19 mouse cellular contexts compared by ENCODE assay signal in the genomic region with DNA sequence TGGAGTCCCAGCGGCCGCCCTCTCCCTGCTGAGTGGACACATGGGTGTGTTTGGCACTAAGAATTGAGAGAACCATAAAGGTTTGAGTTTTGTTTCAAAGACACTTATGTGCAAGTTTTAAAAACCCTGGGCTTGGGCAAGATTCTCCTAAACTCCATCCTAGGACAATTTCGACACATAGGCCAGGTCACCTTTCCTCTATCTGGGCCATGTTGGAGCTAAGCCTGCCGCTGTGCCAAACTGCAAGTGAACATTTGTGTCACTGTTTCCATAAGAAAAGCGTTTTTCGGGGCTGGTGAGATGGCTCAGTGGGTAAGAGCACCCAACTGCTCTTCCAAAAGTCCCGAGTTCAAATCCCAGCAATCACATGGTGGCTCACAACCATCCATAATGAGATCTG. TPM values are rescaled to one million over a fixed set of nuclear protein-coding genes. Genes with fewer than 3 reads are reported as not detected.
A peak's percentile ranks its signal among the peaks of the same experiment; 100 is the strongest.
DNase-seq lines count a peak whose midpoint lies in the region; ATAC-seq and TF ChIP-seq lines count a peak whose summit lies in the region.
"Had no signal": no experiment of that assay in that cellular context is flagged by ENCODE, and none has a peak within 500 bp of the region (broad histone marks: within the 10 kb centered on the region; RNA-seq: fewer than 3 reads in every experiment).

No protein-coding gene starts in this region.

- H3K4me3 ChIP-seq in forebrain, embryonic 10.5 days: no peak overlapping the region
- H3K4me3 ChIP-seq in forebrain, postnatal 0 days (ENCODE audit: low read depth, low read length): no peak overlapping the region
- no peak overlapping the region for H3K4me3 ChIP-seq in lung, embryonic 14.5 days (ENCODE audit: low read depth, low read length)
- no peak overlapping the region for H3K4me3 ChIP-seq in hindbrain, embryonic 12.5 days
- H3K4me3 ChIP-seq in midbrain, embryonic 15.5 days: no peak overlapping the region
- no peak overlapping the region for H3K4me3 ChIP-seq in kidney, adult 2 months (ENCODE audit: insufficient read depth, low read depth, low read length)
- H3K4me3 ChIP-seq: lung, embryonic 15.5 days; myocyte had no signal

- TF ChIP-seq CTCF in forebrain, postnatal 0 days (IDR thresholded peaks at IDR 0.05; ENCODE audit: low read depth): no peak
- no peak for TF ChIP-seq CTCF in lung, embryonic 14.5 days (IDR thresholded peaks at IDR 0.05; ENCODE audit: low read depth)
- TF ChIP-seq CTCF in kidney, adult 2 months (conservative IDR thresholded peaks at IDR 0.05; ENCODE audit: insufficient read depth, insufficient read length, low read depth, low read length): no peak

- no peak overlapping the region for H3K4me2 ChIP-seq in forebrain, postnatal 0 days (ENCODE audit: low read depth)
- H3K4me2 ChIP-seq in lung, embryonic 14.5 days: no peak overlapping the region
- no peak overlapping the region for H3K4me2 ChIP-seq in hindbrain, embryonic 12.5 days (replicated peaks)
- H3K4me2 ChIP-seq in midbrain, embryonic 15.5 days: no peak overlapping the region
- H3K4me2 ChIP-seq: heart, embryonic 11.5 days; liver, embryonic 11.5 days; lung, embryonic 15.5 days had no signal

- intact Hi-C loops in left cerebral cortex, postnatal 36 days (cut with DNase I): no loop called here

- DNase-seq in forebrain, embryonic 10.5 days (ENCODE audit: extremely low spot score, low spot score): no peak
- DNase-seq in forebrain, postnatal 0 days: no peak
- no peak for DNase-seq in lung, embryonic 14.5 days
- DNase-seq in lung, postnatal 14 days: no peak
- no peak for DNase-seq in kidney, adult 2 months
- DNase-seq in left cerebral cortex, postnatal 36 days (ENCODE audit: low spot score in 2 of 2): no peak
- DNase-seq: gastrocnemius, postnatal 36 days; kidney, adult 9 months; thymus, postnatal 36 days had no signal

- H3K9ac ChIP-seq in forebrain, postnatal 0 days: no peak overlapping the region
- H3K9ac ChIP-seq in lung, embryonic 14.5 days: no peak overlapping the region
- H3K9ac ChIP-seq in hindbrain, embryonic 12.5 days: no peak overlapping the region
- no peak overlapping the region for H3K9ac ChIP-seq in midbrain, embryonic 15.5 days
- H3K9ac ChIP-seq: lung, embryonic 15.5 days had no signal

- no peak for ATAC-seq in forebrain, postnatal 0 days
- ATAC-seq in lung, embryonic 14.5 days (ENCODE audit: insufficient read depth): no peak
- no peak for ATAC-seq in hindbrain, embryonic 12.5 days (ENCODE audit: low FRiP score)
- ATAC-seq in midbrain, embryonic 15.5 days (replicated peaks): no peak
- ATAC-seq: activated CD4-positive, CD25-positive, alpha-beta regulatory T cell, adult 4 months had no signal

- H3K27ac ChIP-seq in forebrain, embryonic 10.5 days: 0 out of 2 replicates have a peak overlapping the region, but pooled peaks have one; percentile 44
- no peak overlapping the region for H3K27ac ChIP-seq in forebrain, postnatal 0 days (ENCODE audit: low read depth, low read length)
- H3K27ac ChIP-seq in lung, embryonic 14.5 days (ENCODE audit: low read depth): 0 out of 2 replicates have a peak overlapping the region, but pooled peaks have one; percentile 46
- H3K27ac ChIP-seq in hindbrain, embryonic 12.5 days: peak overlapping the region; percentile 68
- H3K27ac ChIP-seq in midbrain, embryonic 15.5 days: peak overlapping the region; percentile 39; the same call in 1 of the 2 replicates
- no peak overlapping the region for H3K27ac ChIP-seq in kidney, adult 2 months (ENCODE audit: insufficient read depth, low read depth, low read length)
- H3K27ac ChIP-seq: lung, embryonic 15.5 days had no signal

- H3K27me3 ChIP-seq in forebrain, embryonic 10.5 days (ENCODE audit: poor library complexity, severe bottlenecking): no peaks in the 10 kb centered on the region
- no peaks in the 10 kb centered on the region for H3K27me3 ChIP-seq in forebrain, postnatal 0 days (ENCODE audit: insufficient read depth, low read length)
- H3K27me3 ChIP-seq in lung, embryonic 14.5 days (ENCODE audit: insufficient read depth, low read length): no peaks in the 10 kb centered on the region
- no peaks in the 10 kb centered on the region for H3K27me3 ChIP-seq in hindbrain, embryonic 12.5 days
- no peaks in the 10 kb centered on the region for H3K27me3 ChIP-seq in midbrain, embryonic 15.5 days (replicated peaks)
- no peaks in the 10 kb centered on the region for H3K27me3 ChIP-seq in kidney, adult 2 months (replicated peaks; ENCODE audit: control insufficient read depth, insufficient read depth, low read length)
- H3K27me3 ChIP-seq: CH12.LX; lung, embryonic 15.5 days had no signal

- TF ChIP-seq POLR2A in kidney, adult 2 months (IDR thresholded peaks at IDR 0.05; ENCODE audit: low read depth, low read length): no peak

- peaks cover 59% of the 10 kb centered on the region for H3K36me3 ChIP-seq in forebrain, embryonic 10.5 days (replicated peaks)
- peaks cover 34% of the 10 kb centered on the region for H3K36me3 ChIP-seq in forebrain, postnatal 0 days (ENCODE audit: insufficient read depth)
- H3K36me3 ChIP-seq in lung, embryonic 14.5 days (ENCODE audit: insufficient read depth): peaks cover 45% of the 10 kb centered on the region
- H3K36me3 ChIP-seq in hindbrain, embryonic 12.5 days: peaks cover 42% of the 10 kb centered on the region
- peaks cover 16% of the 10 kb centered on the region for H3K36me3 ChIP-seq in midbrain, embryonic 15.5 days (replicated peaks)
- peaks cover 2% of the 10 kb centered on the region; the same call in 1 of the 2 replicates for H3K36me3 ChIP-seq in kidney, adult 2 months (ENCODE audit: control insufficient read depth, insufficient read depth, low read length)

- 94% methylated on average over 7 of the region's 7 CpGs for WGBS in forebrain, embryonic 10.5 days
- 92% methylated on average over 7 of the region's 7 CpGs for WGBS in forebrain, postnatal 0 days
- WGBS in lung, embryonic 14.5 days: 91% methylated on average over 7 of the region's 7 CpGs
- 92% methylated on average over 7 of the region's 7 CpGs for WGBS in hindbrain, embryonic 12.5 days
- 95% methylated on average over 7 of the region's 7 CpGs for WGBS in midbrain, embryonic 15.5 days
- WGBS in kidney, adult 2 months: 95% methylated on average over 7 of the region's 7 CpGs

- H3K9me3 ChIP-seq in forebrain, embryonic 10.5 days: no peaks in the 10 kb centered on the region
- H3K9me3 ChIP-seq in forebrain, postnatal 0 days (ENCODE audit: low read length): no peaks in the 10 kb centered on the region
- H3K9me3 ChIP-seq in lung, embryonic 14.5 days (ENCODE audit: low read depth, low read length): no peaks in the 10 kb centered on the region
- H3K9me3 ChIP-seq in hindbrain, embryonic 12.5 days (replicated peaks): no peaks in the 10 kb centered on the region
- no peaks in the 10 kb centered on the region for H3K9me3 ChIP-seq in midbrain, embryonic 15.5 days
- H3K9me3 ChIP-seq: lung, embryonic 15.5 days had no signal

- H3K4me1 ChIP-seq in forebrain, embryonic 10.5 days: peaks cover 47% of the 10 kb centered on the region
- H3K4me1 ChIP-seq in forebrain, postnatal 0 days (ENCODE audit: insufficient read depth): no peaks in the 10 kb centered on the region
- H3K4me1 ChIP-seq in lung, embryonic 14.5 days (ENCODE audit: insufficient read depth): no peaks in the 10 kb centered on the region; the same call in 1 of the 2 replicates
- peaks cover 30% of the 10 kb centered on the region for H3K4me1 ChIP-seq in hindbrain, embryonic 12.5 days
- peaks cover 22% of the 10 kb centered on the region for H3K4me1 ChIP-seq in midbrain, embryonic 15.5 days
- H3K4me1 ChIP-seq in kidney, adult 2 months (ENCODE audit: control insufficient read depth, insufficient read depth, low read length): no peaks in the 10 kb centered on the region

RNA-seq across cellular contexts. Expression of a gene that starts 50.1 kb away (rescaled TPM):
- polyA plus RNA-seq in forebrain, embryonic 10.5 days (2016; fragmentation: Nextera tagmentation; extraction: Ambion mirVana): 26.2 and 26.8 TPM in 2 replicates
- 72.2 and 96.4 TPM in 2 replicates for total RNA-seq in forebrain, postnatal 0 days (2014; rRNA removed)
- 34.1 and 39.9 TPM in 2 replicates for polyA plus RNA-seq in forebrain, postnatal 0 days (2015; fragmentation: Nextera tagmentation; extraction: Ambion mirVana)
- polyA plus RNA-seq in lung, embryonic 14.5 days (2014; fragmentation: Nextera tagmentation; extraction: Ambion mirVana): 19.0 and 22.8 TPM in 2 replicates
- polyA plus RNA-seq in hindbrain, embryonic 12.5 days (2016; fragmentation: Nextera tagmentation; extraction: Ambion mirVana): 55.3 and 55.7 TPM in 2 replicates
- 46.6 and 50.4 TPM in 2 replicates for polyA plus RNA-seq in midbrain, embryonic 15.5 days (2015; fragmentation: Nextera tagmentation; extraction: Ambion mirVana)
- 7.2 and 8.7 TPM in 2 replicates for polyA plus RNA-seq in kidney, adult 2 months (2012; rRNA removed)
- total RNA-seq in left cerebral cortex, postnatal 36 days (2021): 10 to 100 TPM; 59.0 to 64.1 TPM
- total RNA-seq: hematopoietic stem cell, adult 5-6 weeks; megakaryocyte progenitor cell, adult 5-6 weeks had no signal
- polyA plus RNA-seq: activated CD4-positive, CD25-positive, alpha-beta regulatory T cell, adult 4 months had no signal

Comparison
In these comparisons a context has a peak if more than half of its experiments do, and no peak if none do; other contexts are left out.
1. H3K27ac ChIP-seq: peak in forebrain, embryonic 10.5 days (single experiment), lung, embryonic 14.5 days (single experiment), hindbrain, embryonic 12.5 days (single experiment) and midbrain, embryonic 15.5 days (single experiment); none in forebrain, postnatal 0 days (single experiment) and kidney, adult 2 months (single experiment).